Mouse (Mus musculus): Measurements from ENCODE around the gene Zbtb46.

DNA sequence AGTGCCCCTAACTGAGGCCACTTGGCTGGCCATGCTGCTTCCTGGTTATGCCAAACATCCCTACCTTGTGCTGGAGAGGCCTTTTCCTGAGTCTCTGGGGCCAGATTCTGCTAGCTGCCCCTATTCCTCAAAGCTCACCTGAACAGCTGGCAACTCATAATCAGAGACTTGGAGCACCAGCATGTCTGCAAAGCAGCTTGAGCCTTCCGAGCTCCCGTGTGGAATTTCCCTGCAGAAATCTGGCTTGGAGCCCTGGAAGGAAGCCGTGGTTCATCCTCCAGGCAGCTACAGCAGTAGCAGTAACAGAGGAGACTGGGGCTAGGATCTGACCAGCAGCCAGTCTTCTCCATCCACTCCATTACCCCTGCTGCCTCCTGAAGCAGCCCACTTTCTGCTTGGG is 73.3 kb downstream of the Zbtb46 start:
- TF ChIP-seq CTCF (IDR thresholded peaks at IDR 0.05; ENCODE audit: control insufficient read depth, insufficient read depth, low read length), result no peak
- no peak for TF ChIP-seq POLR2A (IDR thresholded peaks at IDR 0.05; ENCODE audit: borderline replicate concordance, control insufficient read depth, low read depth, low read length)

Measured in bone marrow, adult 2 months (tissue).